Mouse (Mus musculus): ENCODE data around the gene Rhcg. TPM values are rescaled to one million over a fixed set of nuclear protein-coding genes. Genes with fewer than 3 reads are reported as not detected.
A peak's percentile ranks its signal among the peaks of the same experiment; 100 is the strongest.

Gene Rhcg
- polyA plus RNA-seq, 1 experiment from 2014 or later = 0.08 TPM

DNA sequence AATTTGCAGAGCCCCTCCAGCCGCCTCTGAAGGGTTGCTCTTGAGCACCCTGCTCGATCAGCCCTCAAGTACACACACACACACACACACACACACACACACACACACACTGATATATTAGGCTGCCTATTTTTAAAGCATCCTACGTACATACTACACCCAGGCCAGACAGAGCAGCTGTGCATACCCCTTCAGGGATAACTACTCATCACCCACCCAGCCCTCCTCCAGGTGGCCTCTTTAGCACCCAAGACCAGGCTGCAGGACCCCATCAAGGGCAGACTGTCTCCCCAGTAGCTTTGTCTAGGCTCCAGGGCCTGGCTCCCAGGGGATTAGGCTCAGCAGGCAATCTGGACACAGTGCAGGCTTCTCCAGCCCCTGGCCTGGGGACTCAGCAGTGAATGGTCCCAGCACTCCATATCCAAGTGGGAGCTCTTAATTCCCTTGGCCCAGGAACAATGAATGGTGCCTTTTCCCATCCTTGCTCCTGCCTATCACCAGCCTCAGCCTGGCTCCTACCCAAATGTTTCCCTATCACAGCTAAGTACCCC lies 26.8 kb downstream of the Rhcg start:
- H3K4me3 ChIP-seq (ENCODE audit: low read depth, low read length) = no peak overlapping the region
- H3K4me2 ChIP-seq (ENCODE audit: low read length) = no peak overlapping the region
- H3K36me3 ChIP-seq (ENCODE audit: control insufficient read depth, insufficient read depth, low read length) = no peaks in the 10 kb centered on the region
- H3K9ac ChIP-seq (ENCODE audit: low read length) = no peak overlapping the region
- 0 out of 2 replicates have a peak, but pooled peaks cover 5% of the 10 kb centered on the region for H3K4me1 ChIP-seq (replicated peaks; ENCODE audit: control insufficient read depth, insufficient read depth, low read length)
- WGBS = 10% methylated on average over 3 of the region's 3 CpGs
- DNase-seq (ENCODE audit: low spot score) = no peak
- H3K27ac ChIP-seq (ENCODE audit: low read depth) = no peak overlapping the region
- no peak for ATAC-seq (replicated peaks; ENCODE audit: low FRiP score, low TSS enrichment, low read depth)
- peaks cover 78% of the 10 kb centered on the region for H3K27me3 ChIP-seq (replicated peaks; ENCODE audit: control insufficient read depth, insufficient read depth, low read length)
- H3K9me3 ChIP-seq (ENCODE audit: control insufficient read depth, low read length) = peaks cover 5% of the 10 kb centered on the region

DNA sequence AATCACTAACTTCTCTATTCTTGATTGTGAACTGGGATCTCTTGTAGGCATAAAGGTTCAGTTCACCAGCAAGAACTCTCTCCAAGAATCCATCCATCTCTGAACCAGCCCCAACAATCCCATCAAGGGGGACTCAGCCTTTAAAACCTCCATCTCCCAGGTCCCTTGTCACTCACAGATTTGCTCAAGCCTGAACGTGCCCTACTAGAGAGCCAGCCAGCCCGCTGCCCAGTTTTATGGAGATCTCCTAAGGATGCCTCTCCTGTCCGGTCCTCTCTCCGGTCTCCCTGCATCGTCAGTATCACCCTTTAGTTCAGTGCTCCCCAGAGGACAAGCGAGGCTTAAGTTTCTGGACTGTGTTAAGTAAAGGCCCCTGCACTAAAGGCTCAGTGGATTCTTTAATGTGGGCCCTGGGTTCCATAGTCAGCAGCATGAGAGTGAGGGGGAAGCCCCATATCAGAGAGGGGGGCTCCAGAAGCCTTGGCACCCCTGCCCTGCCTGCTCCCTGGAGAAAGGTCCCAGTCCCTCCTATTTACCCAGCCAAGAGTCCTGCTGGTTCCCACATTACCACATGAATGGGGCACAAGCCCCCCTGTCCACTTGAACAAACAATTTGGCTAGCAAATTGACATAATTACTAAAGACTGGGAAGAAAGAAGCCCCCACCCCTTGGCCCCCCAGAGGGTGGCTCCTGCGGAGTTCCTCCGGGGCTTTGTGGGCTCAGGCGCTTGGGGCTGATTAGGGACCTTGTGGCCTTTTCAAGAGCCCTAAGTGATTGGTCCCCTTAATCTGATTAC lies 27.5 kb downstream of the Rhcg start:
- Histone ChIP-seq H3K9ac (ENCODE audit: low read length) (no peak overlapping the region), H3K27me3 (replicated peaks; ENCODE audit: control insufficient read depth, insufficient read depth, low read length) (peaks cover 72% of the 10 kb centered on the region), H3K9me3 (ENCODE audit: control insufficient read depth, low read length) (peaks cover 5% of the 10 kb centered on the region), H3K4me2 (ENCODE audit: low read length) (no peak overlapping the region), H3K27ac (ENCODE audit: low read depth) (no peak overlapping the region), H3K36me3 (ENCODE audit: control insufficient read depth, insufficient read depth, low read length) (no peaks in the 10 kb centered on the region), H3K4me1 (replicated peaks; ENCODE audit: control insufficient read depth, insufficient read depth, low read length) (0 out of 2 replicates have a peak, but pooled peaks cover 5% of the 10 kb centered on the region), H3K4me3 (ENCODE audit: low read depth, low read length) (no peak overlapping the region)
- no peak for DNase-seq (ENCODE audit: low spot score)
- 15% methylated on average over 9 of the region's 9 CpGs for WGBS
- ATAC-seq (replicated peaks; ENCODE audit: low FRiP score, low TSS enrichment, low read depth) = no peak

DNA sequence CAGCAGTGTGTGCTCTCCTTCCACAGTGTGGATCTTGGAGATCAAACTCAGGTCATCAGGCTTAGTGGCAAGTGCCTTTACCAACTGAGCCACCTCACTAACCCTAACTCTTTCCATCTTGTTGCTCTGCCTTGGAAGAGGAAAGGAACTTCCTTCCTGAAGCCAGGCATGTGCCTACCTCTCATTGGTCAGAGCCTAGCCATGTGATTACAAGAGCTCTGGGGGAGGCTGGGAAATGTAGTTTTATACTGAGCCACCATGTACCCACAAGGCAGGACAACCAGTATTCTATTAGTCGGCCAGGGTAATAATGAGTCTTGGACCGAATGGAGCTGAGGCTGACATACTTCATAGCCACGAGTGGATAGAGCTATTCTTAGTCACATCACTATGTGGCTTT lies 29.2 kb downstream of the Rhcg start:
- no peak overlapping the region for H3K9ac ChIP-seq (ENCODE audit: low read length)
- H3K4me1 ChIP-seq (replicated peaks; ENCODE audit: control insufficient read depth, insufficient read depth, low read length) = 0 out of 2 replicates have a peak, but pooled peaks cover 5% of the 10 kb centered on the region
- no peak overlapping the region for H3K27ac ChIP-seq (ENCODE audit: low read depth)
- ATAC-seq (replicated peaks; ENCODE audit: low FRiP score, low TSS enrichment, low read depth) (no peak), DNase-seq (ENCODE audit: low spot score) (no peak)
- no peak overlapping the region for H3K4me2 ChIP-seq (ENCODE audit: low read length)
- WGBS = 90% methylated on average over 3 of the region's 3 CpGs
- H3K9me3 ChIP-seq (ENCODE audit: control insufficient read depth, low read length) = peaks cover 5% of the 10 kb centered on the region
- no peaks in the 10 kb centered on the region for H3K36me3 ChIP-seq (ENCODE audit: control insufficient read depth, insufficient read depth, low read length)
- H3K27me3 ChIP-seq (replicated peaks; ENCODE audit: control insufficient read depth, insufficient read depth, low read length) = peaks cover 55% of the 10 kb centered on the region
- H3K4me3 ChIP-seq (ENCODE audit: low read depth, low read length) = no peak overlapping the region

DNA sequence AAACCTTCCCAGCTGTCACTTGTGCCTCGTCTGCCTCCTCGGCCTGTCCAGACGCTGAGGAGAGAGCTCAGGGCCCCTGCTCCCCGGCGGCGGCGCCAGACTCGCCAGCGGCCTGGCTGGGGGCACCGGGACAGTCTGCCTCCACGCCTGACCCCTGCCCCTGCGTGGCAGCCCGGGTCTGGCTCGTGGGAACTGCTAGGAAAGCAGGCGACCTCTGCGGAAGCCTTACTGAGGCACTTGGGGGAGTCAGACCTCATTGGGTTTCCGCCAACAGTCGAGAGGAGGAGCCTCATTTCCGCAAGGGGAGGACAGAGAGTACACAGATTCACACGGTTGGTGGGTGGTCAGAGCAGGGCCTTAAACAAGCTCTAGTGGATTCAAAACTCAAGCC lies 38.6 kb downstream of the Rhcg start:
- DNase-seq (ENCODE audit: low spot score) (peak; percentile 67), ATAC-seq (replicated peaks; ENCODE audit: low FRiP score, low TSS enrichment, low read depth) (no peak)
- H3K36me3 ChIP-seq (ENCODE audit: control insufficient read depth, insufficient read depth, low read length) = no peaks in the 10 kb centered on the region
- no peak overlapping the region for H3K27ac ChIP-seq (ENCODE audit: low read depth)
- H3K4me2 ChIP-seq (ENCODE audit: low read length) = peak overlapping the region; percentile 51
- peaks cover 9% of the 10 kb centered on the region for H3K4me1 ChIP-seq (replicated peaks; ENCODE audit: control insufficient read depth, insufficient read depth, low read length)
- 1% methylated on average over 20 of the region's 20 CpGs for WGBS
- peaks cover 58% of the 10 kb centered on the region for H3K27me3 ChIP-seq (replicated peaks; ENCODE audit: control insufficient read depth, insufficient read depth, low read length)
- peak overlapping the region; percentile 24; the same call in 1 of the 2 replicates for H3K4me3 ChIP-seq (ENCODE audit: low read depth, low read length)
- H3K9ac ChIP-seq (ENCODE audit: low read length) = 0 out of 2 replicates have a peak overlapping the region, but pooled peaks have one; percentile 23
- no peaks in the 10 kb centered on the region for H3K9me3 ChIP-seq (ENCODE audit: control insufficient read depth, low read length)

DNA sequence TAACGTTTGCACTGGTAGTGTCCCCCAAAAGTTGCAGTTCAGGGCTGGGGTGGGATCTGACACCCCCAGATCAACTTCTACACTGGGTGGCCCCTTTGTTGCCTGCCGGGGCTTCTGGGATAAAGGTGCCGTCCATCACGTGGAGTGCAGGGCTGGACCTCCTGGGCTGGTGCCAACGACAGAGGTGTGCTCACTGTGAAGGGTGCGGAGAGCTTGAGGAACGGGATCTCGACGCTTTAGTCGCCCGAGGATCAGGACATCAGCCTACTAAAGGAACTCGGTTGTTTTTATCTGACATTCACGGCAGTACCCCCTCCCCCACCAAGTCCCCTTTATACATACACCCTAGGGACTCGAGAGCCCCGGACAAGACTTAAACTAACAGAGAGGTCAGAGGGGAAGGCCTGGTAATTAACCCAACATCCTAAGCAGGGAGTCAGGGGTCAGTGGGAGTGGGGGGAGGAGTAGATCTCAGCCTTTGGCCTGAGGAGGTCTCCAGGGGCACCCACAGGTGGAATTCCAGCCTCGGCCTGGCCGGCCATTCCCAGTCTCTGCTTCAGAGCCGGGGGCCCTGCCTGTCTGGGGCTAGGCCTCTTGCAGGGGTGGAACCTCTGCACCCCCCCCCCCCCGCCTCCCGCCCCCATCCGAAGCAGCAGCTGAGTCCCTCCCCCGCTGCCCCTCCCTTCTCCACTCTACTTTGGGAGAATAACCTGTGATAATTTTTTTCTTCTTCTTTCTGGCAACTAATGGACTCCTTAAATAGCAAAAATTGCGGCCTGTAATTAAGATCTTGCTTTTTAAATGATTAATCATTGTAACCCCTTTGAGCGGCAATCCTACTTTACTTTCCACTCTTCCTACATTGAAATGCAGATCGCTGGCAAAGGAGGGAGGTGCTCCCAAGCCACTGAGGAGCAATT lies 39.3 kb downstream of the Rhcg start:
- 0 out of 2 replicates have a peak overlapping the region, but pooled peaks have one; percentile 23 for H3K9ac ChIP-seq (ENCODE audit: low read length)
- 0 out of 2 replicates have a peak, but pooled peaks have one; percentile 40 for ATAC-seq (replicated peaks; ENCODE audit: low FRiP score, low TSS enrichment, low read depth)

DNA sequence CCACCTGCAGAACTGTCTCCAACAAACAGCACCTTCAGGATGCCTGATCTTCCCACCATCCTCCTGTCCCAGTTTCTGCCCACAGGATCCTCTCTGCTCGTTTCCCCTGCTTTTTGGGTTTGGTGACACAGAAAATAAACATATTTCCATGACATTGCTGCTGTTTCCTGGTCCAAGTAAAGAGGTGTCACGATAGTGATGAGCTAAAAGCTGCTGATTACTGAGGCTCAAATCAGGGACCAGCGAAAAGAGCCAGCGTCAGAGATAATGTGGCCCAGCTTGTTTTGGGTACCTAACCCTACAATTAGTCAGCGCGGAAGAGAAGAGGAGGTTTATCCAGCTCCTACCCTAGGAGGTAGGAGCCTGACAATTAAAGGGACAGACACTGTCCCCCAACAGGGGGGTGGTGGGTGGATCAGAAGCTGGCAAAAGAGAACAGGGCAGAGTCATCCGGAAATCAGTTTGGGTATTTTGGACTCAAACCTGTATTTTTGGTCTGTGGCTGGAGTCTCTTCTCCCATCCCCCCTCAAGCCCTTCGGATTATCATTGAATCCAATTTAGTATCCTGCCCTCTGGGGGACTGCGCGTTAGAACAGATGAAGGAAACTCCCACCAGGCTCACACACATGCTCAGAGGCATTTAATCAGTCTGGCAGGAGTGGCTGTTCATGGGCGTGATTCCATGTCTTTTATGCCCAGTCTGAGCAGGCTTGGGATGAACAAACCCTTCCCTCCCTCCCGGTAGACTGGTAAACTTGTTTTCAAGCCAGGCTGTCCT lies 40.2 kb downstream of the Rhcg start:
- Histone ChIP-seq H3K9me3 (ENCODE audit: control insufficient read depth, low read length) (no peaks in the 10 kb centered on the region), H3K27me3 (replicated peaks; ENCODE audit: control insufficient read depth, insufficient read depth, low read length) (peaks cover 52% of the 10 kb centered on the region), H3K4me2 (ENCODE audit: low read length) (no peak overlapping the region), H3K9ac (ENCODE audit: low read length) (no peak overlapping the region), H3K4me3 (ENCODE audit: low read depth, low read length) (no peak overlapping the region), H3K4me1 (replicated peaks; ENCODE audit: control insufficient read depth, insufficient read depth, low read length) (peaks cover 9% of the 10 kb centered on the region), H3K36me3 (ENCODE audit: control insufficient read depth, insufficient read depth, low read length) (no peaks in the 10 kb centered on the region), H3K27ac (ENCODE audit: low read depth) (no peak overlapping the region)
- DNase-seq (ENCODE audit: low spot score) (no peak), ATAC-seq (replicated peaks; ENCODE audit: low FRiP score, low TSS enrichment, low read depth) (no peak)
- 15% methylated on average over 12 of the region's 12 CpGs for WGBS

More for the DNA sequence above, 39.3 kb downstream of the Rhcg start:
- 12% methylated on average over 25 of the region's 25 CpGs for WGBS
- H3K4me2 ChIP-seq (ENCODE audit: low read length) = peak overlapping the region; percentile 51
- DNase-seq (ENCODE audit: low spot score) = no peak
- H3K27ac ChIP-seq (ENCODE audit: low read depth) = no peak overlapping the region
- peak overlapping the region; percentile 24; the same call in 1 of the 2 replicates for H3K4me3 ChIP-seq (ENCODE audit: low read depth, low read length)
- H3K9me3 ChIP-seq (ENCODE audit: control insufficient read depth, low read length) = no peaks in the 10 kb centered on the region
- H3K27me3 ChIP-seq (replicated peaks; ENCODE audit: control insufficient read depth, insufficient read depth, low read length) = peaks cover 60% of the 10 kb centered on the region
- no peaks in the 10 kb centered on the region for H3K36me3 ChIP-seq (ENCODE audit: control insufficient read depth, insufficient read depth, low read length)
- peaks cover 9% of the 10 kb centered on the region for H3K4me1 ChIP-seq (replicated peaks; ENCODE audit: control insufficient read depth, insufficient read depth, low read length)

DNA sequence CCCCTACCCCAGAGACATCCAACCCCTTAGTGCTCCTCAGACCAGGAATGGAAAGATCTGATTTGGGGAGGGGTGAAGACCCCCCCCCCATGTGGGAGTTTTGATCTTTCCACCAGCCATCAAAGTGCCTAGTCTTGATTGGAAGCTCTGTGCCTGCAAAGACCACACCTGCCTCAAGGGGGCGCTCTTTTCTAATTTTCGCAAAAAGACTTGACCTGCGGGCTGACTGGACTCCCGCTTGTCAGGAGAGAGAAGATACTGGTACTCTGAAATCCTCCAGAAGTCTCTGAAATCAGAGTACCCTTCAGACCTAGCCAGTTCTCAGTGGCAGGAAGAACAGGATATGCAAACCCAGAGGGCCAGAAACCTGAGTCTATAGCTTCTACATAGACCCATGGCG lies 40.8 kb downstream of the Rhcg start:
- H3K4me3 ChIP-seq (ENCODE audit: low read depth, low read length) = no peak overlapping the region
- no peaks in the 10 kb centered on the region for H3K9me3 ChIP-seq (ENCODE audit: control insufficient read depth, low read length)
- H3K4me2 ChIP-seq (ENCODE audit: low read length) = no peak overlapping the region
- no peak overlapping the region for H3K9ac ChIP-seq (ENCODE audit: low read length)
- DNase-seq (ENCODE audit: low spot score) (peak; percentile 77), ATAC-seq (replicated peaks; ENCODE audit: low FRiP score, low TSS enrichment, low read depth) (no peak)
- H3K4me1 ChIP-seq (replicated peaks; ENCODE audit: control insufficient read depth, insufficient read depth, low read length) = peaks cover 9% of the 10 kb centered on the region
- no peaks in the 10 kb centered on the region for H3K36me3 ChIP-seq (ENCODE audit: control insufficient read depth, insufficient read depth, low read length)
- peaks cover 48% of the 10 kb centered on the region for H3K27me3 ChIP-seq (replicated peaks; ENCODE audit: control insufficient read depth, insufficient read depth, low read length)
- WGBS = 9% methylated on average over 5 of the region's 5 CpGs
- no peak overlapping the region for H3K27ac ChIP-seq (ENCODE audit: low read depth)
